Mouse (Mus musculus) heart, adult 18-20 months (tissue): ENCODE measurements around the gene Wipi1. TPM values are rescaled to one million over a fixed set of nuclear protein-coding genes. Genes with fewer than 3 reads are reported as not detected.

Source experiments
- DNase-seq, 2 experiments: peaks; one replicate each; pipeline ENCODE4 v3.0.0; 2021 to 2022; ENCODE audit warnings: mixed read lengths in 1 of 2
- total RNA-seq, 2 experiments: library from RNA; stranded (reverse); gene quantifications; 2 replicates each; pipeline ENCODE4 v1.2.3; 2021

Wipi1 gene
- total RNA-seq, 2 experiments from 2014 or later = 100 to 107 TPM

- no peak for DNase-seq
These were observed 8.6 kb upstream of the Wipi1 start for GRCm38 (mm10) chr11:109620356-109620755.

GRCm38 (mm10) chr11:109619055-109619454, 7.3 kb upstream of the Wipi1 start:
- DNase-seq = peak; percentile 62 to 80

- peak; percentile 37 to 52 for DNase-seq
These were observed 5.0 kb upstream of the Wipi1 start for GRCm38 (mm10) chr11:109616766-109617165.

GRCm38 (mm10) chr11:109616352-109616751, 4.6 kb upstream of the Wipi1 start:
- DNase-seq = no peak

GRCm38 (mm10) chr11:109615286-109615685, 3.5 kb upstream of the Wipi1 start:
- DNase-seq = no peak

GRCm38 (mm10) chr11:109612871-109613529, 1.2 kb upstream of the Wipi1 start:
- no peak for DNase-seq

GRCm38 (mm10) chr11:109610795-109611302, 918 bp downstream of the Wipi1 start:
- DNase-seq = no peak

- DNase-seq = peak in 1 of 2 experiments; percentile 38
These were observed 1.5 kb downstream of the Wipi1 start for GRCm38 (mm10) chr11:109610046-109610794.

GRCm38 (mm10) chr11:109608976-109609625, 2.7 kb downstream of the Wipi1 start:
- peak; percentile 43 to 50 for DNase-seq

- DNase-seq = no peak
These were observed 4.2 kb downstream of the Wipi1 start for GRCm38 (mm10) chr11:109607600-109607999.

- DNase-seq = peak in 1 of 2 experiments; percentile 22
These were observed 12.8 kb downstream of the Wipi1 start for GRCm38 (mm10) chr11:109598778-109599570.

GRCm38 (mm10) chr11:109594761-109595160, 17.0 kb downstream of the Wipi1 start:
- DNase-seq = peak; percentile 49 to 51

- DNase-seq = no peak
These were observed 18.4 kb downstream of the Wipi1 start for GRCm38 (mm10) chr11:109593200-109593981.

- DNase-seq = no peak
These were observed 20.3 kb downstream of the Wipi1 start for GRCm38 (mm10) chr11:109591511-109591910.

GRCm38 (mm10) chr11:109590012-109590411, 21.8 kb downstream of the Wipi1 start:
- DNase-seq = peak; percentile 64 to 70

- DNase-seq = peak; percentile 71 to 77
These were observed 24.0 kb downstream of the Wipi1 start for GRCm38 (mm10) chr11:109587638-109588374.

- peak in 1 of 2 experiments; percentile 26 for DNase-seq
These were observed 24.7 kb downstream of the Wipi1 start for GRCm38 (mm10) chr11:109587019-109587418.

- no peak for DNase-seq
These were observed 25.3 kb downstream of the Wipi1 start for GRCm38 (mm10) chr11:109586424-109586823.

GRCm38 (mm10) chr11:109584843-109585713, 26.7 kb downstream of the Wipi1 start:
- peak; percentile 78 to 86 for DNase-seq
